In genomic region chr2:6586122-6586681, GRCm38 (mm10) we compare ENCODE assay signal across 19 mouse cellular contexts.
"Had no signal": no experiment of that assay in that cellular context is flagged by ENCODE, and none has a peak within 500 bp of the region (broad histone marks: within the 10 kb centered on the region; RNA-seq: fewer than 3 reads in every experiment).

No protein-coding gene starts in this region.

- H3K27me3 ChIP-seq: limb, embryonic 15.5 days; neural tube, embryonic 12.5 days; neural tube, embryonic 15.5 days; stomach, embryonic 15.5 days had no signal

- H3K9me3 ChIP-seq: limb, embryonic 15.5 days; neural tube, embryonic 12.5 days; neural tube, embryonic 15.5 days; stomach, embryonic 15.5 days had no signal

- H3K4me1 ChIP-seq: limb, embryonic 15.5 days; neural tube, embryonic 12.5 days; stomach, embryonic 15.5 days had no signal

- ATAC-seq: liver, postnatal 0 days; lung, postnatal 0 days had no signal

- H3K9ac ChIP-seq: limb, embryonic 15.5 days; liver, embryonic 14.5 days; liver, postnatal 0 days; lung, embryonic 14.5 days; neural tube, embryonic 12.5 days; neural tube, embryonic 15.5 days; stomach, embryonic 15.5 days had no signal

- H3K36me3 ChIP-seq: limb, embryonic 15.5 days; stomach, embryonic 15.5 days had no signal

- DNase-seq: kidney, adult 2 months; kidney, postnatal 25 days; layer of hippocampus, adult 9-11 months; liver, postnatal 0 days; lung, embryonic 14.5 days; right cerebral cortex, adult 18-20 months; right cerebral cortex, postnatal 14 days; right cerebral cortex, postnatal 4 days; thymus, postnatal 25 days had no signal

- H3K27ac ChIP-seq: kidney, postnatal 0 days; layer of hippocampus, adult 2 months; limb, embryonic 15.5 days; liver, embryonic 14.5 days; macrophage; neural tube, embryonic 12.5 days; neural tube, embryonic 15.5 days; stomach, embryonic 15.5 days had no signal

- H3K4me2 ChIP-seq: limb, embryonic 15.5 days; liver, embryonic 11.5 days; lung, embryonic 14.5 days; neural tube, embryonic 12.5 days; neural tube, embryonic 15.5 days; stomach, embryonic 15.5 days had no signal

- H3K4me3 ChIP-seq: layer of hippocampus, adult 2 months; limb, embryonic 15.5 days; neural tube, embryonic 12.5 days; neural tube, embryonic 15.5 days; stomach, embryonic 15.5 days had no signal
